Mouse (Mus musculus) kidney, adult 2 months (tissue): ENCODE data around the gene Rps16. TPM values are rescaled to one million over a fixed set of nuclear protein-coding genes. Genes with fewer than 3 reads are reported as not detected.

Source experiments
- DNase-seq: peaks from one replicate; pipeline ENCODE4 v3.0.0; 2021
- H3K27ac ChIP-seq: fragments of 200-500 bp; 2 replicates; pipeline ENCODE4 v1.5.1; 2012; ENCODE audit warnings: low read depth, low read length, control low read depth, inconsistent platforms; ENCODE audit not compliant: insufficient read depth
- H3K27me3 ChIP-seq: fragments of 200-500 bp; replicated peaks from 2 replicates; pipeline ENCODE4 v1.6.1; 2012; ENCODE audit warnings: mild to moderate bottlenecking, moderate library complexity, low read length, inconsistent platforms; ENCODE audit not compliant: control insufficient read depth, insufficient read depth
- H3K36me3 ChIP-seq: fragments of 200-500 bp; 2 replicates; pipeline ENCODE4 v1.6.1; 2012; ENCODE audit warnings: mild to moderate bottlenecking, moderate library complexity, low read length, inconsistent platforms; ENCODE audit not compliant: control insufficient read depth, insufficient read depth
- H3K4me1 ChIP-seq: fragments of 200-500 bp; 2 replicates; pipeline ENCODE4 v1.6.1; 2011; ENCODE audit warnings: low read length; ENCODE audit not compliant: control insufficient read depth, insufficient read depth
- H3K4me3 ChIP-seq: fragments of 200-500 bp; 2 replicates; pipeline ENCODE4 v1.5.1; 2011; ENCODE audit warnings: mild to moderate bottlenecking, low read depth, low read length, control low read depth; ENCODE audit not compliant: insufficient read depth
- CTCF ChIP-seq: fragments of 200-500 bp; conservative IDR thresholded peaks from 2 replicates; pipeline ENCODE4 v1.5.1; 2011; ENCODE audit warnings: low read depth, mild to moderate bottlenecking, control low read depth, low read length, moderate library complexity, mixed read lengths; ENCODE audit not compliant: insufficient read depth, insufficient read length
- POLR2A ChIP-seq: fragments of 200-500 bp; IDR thresholded peaks from one replicate; pipeline ENCODE4 v1.6.1; 2011; ENCODE audit warnings: low read depth, low read length, control low read depth
- WGBS: fragments of 180-500 bp; shearing (Covaris S2); methylation state at CpG from one replicate; pipeline ENCODE4 v1.1.7; 2018; 5-methylcytosine and 5-hydroxymethylcytosine counted together
- polyA plus RNA-seq: library from polyadenylated mRNA; depleted of rRNA; stranded (reverse); fragments of >200 nt; gene quantifications from 2 replicates; pipeline ENCODE4 v1.2.3, GENCODE M21; 2012

Rps16 gene
- polyA plus RNA-seq, 1 experiment = 951 TPM

- WGBS = under 1% methylated on average over 45 of the region's 45 CpGs
- H3K36me3 ChIP-seq = peaks cover 2% of the 10 kb centered on the region; the same call in 1 of the 2 replicates
- 0 out of 2 replicates have a peak, but pooled peaks have one; percentile 4 for TF ChIP-seq CTCF
- TF ChIP-seq POLR2A = peak; percentile 29
Measured at GRCm38 (mm10) chr7:28311926-28312543, 38.4 kb upstream of the Rps16 start, which contains the start of gene Timm50. TSS of gene Timm50 (minus strand) at chr7:28312072.

GRCm38 (mm10) chr7:28318036-28318435 is 32.4 kb upstream of the Rps16 start:
- no peak for DNase-seq
- Histone ChIP-seq H3K4me1 (no peaks in the 10 kb centered on the region), H3K36me3 (peaks cover 3% of the 10 kb centered on the region; the same call in 1 of the 2 replicates), H3K4me3 (no peak overlapping the region), H3K27me3 (no peaks in the 10 kb centered on the region), H3K27ac (no peak overlapping the region)
- 86% methylated on average over 3 of the region's 3 CpGs for WGBS
- no peak for TF ChIP-seq CTCF
- no peak for TF ChIP-seq POLR2A

More at GRCm38 (mm10) chr7:28311926-28312543, 38.4 kb upstream of the Rps16 start, which contains the start of gene Timm50:
- DNase-seq = peak; percentile 99
- peak within 1 kb of the TSS; percentile 73 for H3K4me3 ChIP-seq
- H3K4me1 ChIP-seq = peaks cover 4% of the 10 kb centered on the region; the same call in 1 of the 2 replicates
- H3K27ac ChIP-seq = no peak within 1 kb of the TSS
- no peaks in the 10 kb centered on the region for H3K27me3 ChIP-seq

GRCm38 (mm10) chr7:28318714-28319113 is 31.7 kb upstream of the Rps16 start:
- TF ChIP-seq CTCF (no peak), POLR2A (no peak)
- H3K36me3 ChIP-seq = peaks cover 5% of the 10 kb centered on the region; the same call in 1 of the 2 replicates
- WGBS = 89% methylated on average over 17 of the region's 17 CpGs
- no peak overlapping the region for H3K4me3 ChIP-seq
- no peak for DNase-seq
- no peaks in the 10 kb centered on the region for H3K27me3 ChIP-seq
- H3K4me1 ChIP-seq = no peaks in the 10 kb centered on the region
- H3K27ac ChIP-seq = no peak overlapping the region

- 67% methylated on average over 15 of the region's 15 CpGs for WGBS
- H3K4me3 ChIP-seq = no peak overlapping the region
- no peak overlapping the region for H3K27ac ChIP-seq
- no peaks in the 10 kb centered on the region for H3K27me3 ChIP-seq
- peak; percentile 57 for DNase-seq
- H3K4me1 ChIP-seq = no peaks in the 10 kb centered on the region
- H3K36me3 ChIP-seq = peaks cover 6% of the 10 kb centered on the region; the same call in 1 of the 2 replicates
- no peak for TF ChIP-seq CTCF
- TF ChIP-seq POLR2A = no peak
Measured at GRCm38 (mm10) chr7:28321974-28322720, 28.3 kb upstream of the Rps16 start.

- no peak overlapping the region for H3K27ac ChIP-seq
- no peak for DNase-seq
- H3K4me3 ChIP-seq = no peak overlapping the region
- 96% methylated on average over 8 of the region's 8 CpGs for WGBS
- H3K36me3 ChIP-seq = peaks cover 6% of the 10 kb centered on the region
- TF ChIP-seq CTCF = no peak
- H3K27me3 ChIP-seq = no peaks in the 10 kb centered on the region
- H3K4me1 ChIP-seq = no peaks in the 10 kb centered on the region
Measured at GRCm38 (mm10) chr7:28325293-28325692, 25.2 kb upstream of the Rps16 start.

GRCm38 (mm10) chr7:28326457-28326856 is 24.0 kb upstream of the Rps16 start:
- Histone ChIP-seq H3K27ac (no peak overlapping the region), H3K36me3 (peaks cover 8% of the 10 kb centered on the region), H3K27me3 (no peaks in the 10 kb centered on the region), H3K4me3 (no peak overlapping the region), H3K4me1 (no peaks in the 10 kb centered on the region)
- TF ChIP-seq POLR2A (no peak), CTCF (no peak)
- 83% methylated on average over 4 of the region's 4 CpGs for WGBS
- no peak for DNase-seq

GRCm38 (mm10) chr7:28328260-28328659 is 22.2 kb upstream of the Rps16 start:
- H3K4me3 ChIP-seq = no peak overlapping the region

More at GRCm38 (mm10) chr7:28328260-28328659, 22.2 kb upstream of the Rps16 start:
- DNase-seq = no peak
- H3K27ac ChIP-seq = no peak overlapping the region
- WGBS = 95% methylated on average over 2 of the region's 2 CpGs
- no peaks in the 10 kb centered on the region for H3K4me1 ChIP-seq
- peaks cover 8% of the 10 kb centered on the region for H3K36me3 ChIP-seq
- TF ChIP-seq CTCF (no peak), POLR2A (no peak)
- H3K27me3 ChIP-seq = no peaks in the 10 kb centered on the region
